Mouse (Mus musculus) bone marrow, adult 2 months (tissue): ENCODE data around the gene Gm11444.

Experiments used
- CTCF ChIP-seq: fragments of 200-500 bp; IDR thresholded peaks from 2 replicates; pipeline ENCODE4 v1.5.1; 2011; ENCODE audit warnings: low read length, control low read depth; ENCODE audit not compliant: control insufficient read depth, insufficient read depth
- POLR2A ChIP-seq: fragments of 200-500 bp; IDR thresholded peaks from 2 replicates; pipeline ENCODE4 v1.6.1; 2011; ENCODE audit warnings: low read depth, mild to moderate bottlenecking, control low read depth, low read length, borderline replicate concordance; ENCODE audit not compliant: control insufficient read depth

- TF ChIP-seq CTCF: no peak
- no peak for TF ChIP-seq POLR2A
Observed at GRCm38 (mm10) chr11:85833081-85833521, 17.0 kb downstream of the Gm11444 start.
